Mouse (Mus musculus) skeletal muscle tissue, adult 2 months (tissue): ENCODE results near the gene Ccer2.

Experiments
- DNase-seq: peaks from one replicate; pipeline ENCODE4 v3.0.0-alpha.2; 2012; ENCODE audit warnings: low read depth, low spot score

Ccer2 gene

GRCm38 (mm10) chr7:28749935-28750334 is 6.0 kb upstream of the Ccer2 start:
- no peak for DNase-seq

- no peak for DNase-seq
Measured at GRCm38 (mm10) chr7:28758623-28759022, 2.6 kb downstream of the Ccer2 start.

- DNase-seq, result no peak
Measured at GRCm38 (mm10) chr7:28761907-28762306, 5.9 kb downstream of the Ccer2 start.

GRCm38 (mm10) chr7:28765211-28765610 is 9.2 kb downstream of the Ccer2 start:
- DNase-seq, result no peak

- peak; percentile 96 for DNase-seq
Measured at GRCm38 (mm10) chr7:28766173-28766879, 10.4 kb downstream of the Ccer2 start, which contains the start of gene Sirt2. Gene Sirt2 (plus strand): TSS chr7:28766735.

- no peak for DNase-seq
Measured at GRCm38 (mm10) chr7:28766910-28767309, 10.9 kb downstream of the Ccer2 start.

- DNase-seq, result no peak
Measured at GRCm38 (mm10) chr7:28767462-28767965, 11.5 kb downstream of the Ccer2 start, which contains the start of gene Nfkbib. Gene Nfkbib (minus strand): TSS chr7:28767512.

- DNase-seq, result no peak
Measured at GRCm38 (mm10) chr7:28769414-28769958, 13.5 kb downstream of the Ccer2 start.

- DNase-seq, result no peak
Measured at GRCm38 (mm10) chr7:28770309-28770708, 14.3 kb downstream of the Ccer2 start.

- DNase-seq, result no peak
Measured at GRCm38 (mm10) chr7:28771867-28772266, 15.9 kb downstream of the Ccer2 start.

- no peak for DNase-seq
Measured at GRCm38 (mm10) chr7:28773163-28773562, 17.2 kb downstream of the Ccer2 start.

- no peak for DNase-seq
Measured at GRCm38 (mm10) chr7:28774164-28774563, 18.2 kb downstream of the Ccer2 start.

GRCm38 (mm10) chr7:28775129-28775528 is 19.2 kb downstream of the Ccer2 start:
- DNase-seq, result no peak

- DNase-seq, result no peak
Measured at GRCm38 (mm10) chr7:28778825-28779224, 22.9 kb downstream of the Ccer2 start.

- DNase-seq, result peak; percentile 82
Measured at GRCm38 (mm10) chr7:28780067-28780658, 24.2 kb downstream of the Ccer2 start.

- peak; percentile 54 for DNase-seq
Measured at GRCm38 (mm10) chr7:28780857-28781256, 24.9 kb downstream of the Ccer2 start.

GRCm38 (mm10) chr7:28781261-28781663 is 25.3 kb downstream of the Ccer2 start:
- no peak for DNase-seq

GRCm38 (mm10) chr7:28785161-28785560 is 29.2 kb downstream of the Ccer2 start:
- no peak for DNase-seq

GRCm38 (mm10) chr7:28787884-28788283 is 31.9 kb downstream of the Ccer2 start:
- no peak for DNase-seq

- DNase-seq, result no peak
Measured at GRCm38 (mm10) chr7:28788307-28789195, 32.6 kb downstream of the Ccer2 start, which contains the start of gene Rinl. Gene Rinl (plus strand): TSS chr7:28788969.

GRCm38 (mm10) chr7:28789235-28789634 is 33.3 kb downstream of the Ccer2 start:
- no peak for DNase-seq
